Mouse (Mus musculus) spleen, adult 2 months (tissue): ENCODE data around the gene Ssr1.

ENCODE experiments used
- CTCF ChIP-seq: fragments of 200-500 bp; IDR thresholded peaks from 2 replicates; pipeline ENCODE4 v1.5.1; 2011; ENCODE audit warnings: mild to moderate bottlenecking, inconsistent platforms; ENCODE audit not compliant: insufficient read depth, insufficient read length, insufficient replicate concordance; ENCODE audit errors: extremely low read depth
- POLR2A ChIP-seq: fragments of 200-500 bp; IDR thresholded peaks from 2 replicates; pipeline ENCODE4 v1.6.1; 2011; ENCODE audit warnings: low read depth, low read length, inconsistent platforms

- TF ChIP-seq POLR2A (no peak), CTCF (no peak)
Observed at GRCm38 (mm10) chr13:37967052-37967437, 27.0 kb downstream of the Ssr1 start.
